Mouse (Mus musculus) embryonic fibroblast, embryonic 13.5 days (primary cell): Measurements from ENCODE around the gene Atxn1l.

ENCODE experiments used
- CTCF ChIP-seq: IDR thresholded peaks from 2 replicates; pipeline ENCODE4 v1.5.1; 2011; ENCODE audit warnings: mild to moderate bottlenecking, control low read depth, low read length, moderate library complexity, borderline replicate concordance; ENCODE audit not compliant: insufficient read depth
- POLR2A ChIP-seq: IDR thresholded peaks from 2 replicates; pipeline ENCODE4 v1.6.1; 2011; ENCODE audit warnings: low read depth, mild to moderate bottlenecking, control low read depth, low read length, moderate library complexity

GRCm38 (mm10) chr8:109766081-109766480 lies 28.5 kb upstream of the Atxn1l start:
- TF ChIP-seq CTCF (no peak), POLR2A (no peak)
